ENCODE assay signal across 8 mouse cellular contexts in genomic region chr3:96558668-96559196, GRCm38 (mm10). TPM values are rescaled to one million over a fixed set of nuclear protein-coding genes. Genes with fewer than 3 reads are reported as not detected.
A peak's percentile ranks its signal among the peaks of the same experiment; 100 is the strongest.
DNase-seq lines count a peak whose midpoint lies in the region; ATAC-seq and TF ChIP-seq lines count a peak whose summit lies in the region.

No protein-coding gene starts in this region.

- peak overlapping the region; percentile 70 for H3K4me3 ChIP-seq in lung, embryonic 15.5 days
- peak overlapping the region; percentile 64 for H3K4me3 ChIP-seq in embryonic facial prominence, embryonic 14.5 days (ENCODE audit: low read depth, low read length)
- peak overlapping the region; percentile 73 for H3K4me3 ChIP-seq in midbrain, postnatal 0 days (ENCODE audit: low read depth, low read length)

- H3K9me3 ChIP-seq in lung, embryonic 15.5 days, result no peaks in the 10 kb centered on the region
- H3K9me3 ChIP-seq in embryonic facial prominence, embryonic 14.5 days (ENCODE audit: control insufficient read depth, low read length), result no peaks in the 10 kb centered on the region
- H3K9me3 ChIP-seq in midbrain, postnatal 0 days (ENCODE audit: low read length), result no peaks in the 10 kb centered on the region

- H3K4me2 ChIP-seq in lung, embryonic 15.5 days, result peak overlapping the region; percentile 76
- peak overlapping the region; percentile 84 for H3K4me2 ChIP-seq in embryonic facial prominence, embryonic 14.5 days (ENCODE audit: low read depth, low read length)
- H3K4me2 ChIP-seq in midbrain, postnatal 0 days (ENCODE audit: low read depth, low read length, poor library complexity, severe bottlenecking), result peak overlapping the region; percentile 83

- no peak for TF ChIP-seq CTCF in midbrain, postnatal 0 days (IDR thresholded peaks at IDR 0.05)

- peak overlapping the region; percentile 86 for H3K27ac ChIP-seq in lung, embryonic 15.5 days
- H3K27ac ChIP-seq in embryonic facial prominence, embryonic 14.5 days (replicated peaks; ENCODE audit: low read depth, low read length), result peak overlapping the region; percentile 86
- H3K27ac ChIP-seq in midbrain, postnatal 0 days (ENCODE audit: low read depth, low read length), result peak overlapping the region; percentile 87

- peaks cover 20% of the 10 kb centered on the region for H3K36me3 ChIP-seq in lung, embryonic 15.5 days
- H3K36me3 ChIP-seq in embryonic facial prominence, embryonic 14.5 days (ENCODE audit: control insufficient read depth, insufficient read depth, low read length), result peaks cover 22% of the 10 kb centered on the region
- peaks cover 17% of the 10 kb centered on the region for H3K36me3 ChIP-seq in midbrain, postnatal 0 days (ENCODE audit: insufficient read depth, low read length)

- 16% methylated on average over 10 of the region's 10 CpGs for WGBS in lung, embryonic 15.5 days
- WGBS in embryonic facial prominence, embryonic 14.5 days, result 37% methylated on average over 10 of the region's 10 CpGs
- WGBS in midbrain, postnatal 0 days, result 36% methylated on average over 10 of the region's 10 CpGs

- no peak for DNase-seq in lung, postnatal 10 days
- DNase-seq in embryonic facial prominence, embryonic 14.5 days (ENCODE audit: low spot score), result no peak
- peak; percentile 56 for DNase-seq in induced T-regulatory cell, adult 2 months (ENCODE audit: low read depth)
- no peak for DNase-seq in midbrain, postnatal 0 days (ENCODE audit: low spot score)
- DNase-seq in ovary, postnatal 36 days (ENCODE audit: low spot score), result no peak
- DNase-seq in testis, postnatal 10 days (ENCODE audit: low spot score), result no peak
- DNase-seq in urinary bladder, postnatal 36 days (ENCODE audit: low spot score in 2 of 2), result no peak

- no peaks in the 10 kb centered on the region for H3K27me3 ChIP-seq in lung, embryonic 15.5 days
- H3K27me3 ChIP-seq in embryonic facial prominence, embryonic 14.5 days (replicated peaks; ENCODE audit: control insufficient read depth, insufficient read depth, low read length), result no peaks in the 10 kb centered on the region
- no peaks in the 10 kb centered on the region for H3K27me3 ChIP-seq in midbrain, postnatal 0 days (ENCODE audit: insufficient read depth, low read length)

- H3K4me1 ChIP-seq in lung, embryonic 15.5 days, result peaks cover 75% of the 10 kb centered on the region
- peaks cover 34% of the 10 kb centered on the region for H3K4me1 ChIP-seq in embryonic facial prominence, embryonic 14.5 days (ENCODE audit: control insufficient read depth, insufficient read depth, low read length)
- H3K4me1 ChIP-seq in midbrain, postnatal 0 days (ENCODE audit: insufficient read depth, low read length), result peaks cover 14% of the 10 kb centered on the region; the same call in 1 of the 2 replicates

- H3K9ac ChIP-seq in lung, embryonic 15.5 days, result peak overlapping the region; percentile 80
- peak overlapping the region; percentile 78 for H3K9ac ChIP-seq in embryonic facial prominence, embryonic 14.5 days (ENCODE audit: low read depth, low read length)
- peak overlapping the region; percentile 75 for H3K9ac ChIP-seq in midbrain, postnatal 0 days (replicated peaks; ENCODE audit: low read length, poor library complexity, severe bottlenecking)

- no peak for ATAC-seq in lung, embryonic 15.5 days (ENCODE audit: borderline replicate concordance, extremely low read depth, low FRiP score, low TSS enrichment)
- ATAC-seq in embryonic facial prominence, embryonic 14.5 days (ENCODE audit: low read depth), result no peak
- ATAC-seq in midbrain, postnatal 0 days (ENCODE audit: low FRiP score), result no peak

RNA-seq across cellular contexts. Expression of gene Txnip, which starts 1.0 kb away (rescaled TPM):
- polyA plus RNA-seq in lung, embryonic 15.5 days (2015; fragmentation: Nextera tagmentation; extraction: Ambion mirVana), result 129 and 141 TPM in 2 replicates
- polyA plus RNA-seq in embryonic facial prominence, embryonic 14.5 days (2014; fragmentation: Nextera tagmentation; extraction: Ambion mirVana), result 160 and 166 TPM in 2 replicates
- total RNA-seq in midbrain, postnatal 0 days (2014; rRNA removed), result 145 and 222 TPM in 2 replicates
- 108 and 116 TPM in 2 replicates for polyA plus RNA-seq in midbrain, postnatal 0 days (2015; fragmentation: Nextera tagmentation; extraction: Ambion mirVana)

RNA-seq across cellular contexts. Expression of gene Gm16253, which starts 18.1 kb away (rescaled TPM):
- polyA plus RNA-seq in lung, embryonic 15.5 days (2015; fragmentation: Nextera tagmentation; extraction: Ambion mirVana), result 1.1 and 1.3 TPM in 2 replicates
- 0.55 TPM in 1 of 2 replicates, not detected in the other for polyA plus RNA-seq in embryonic facial prominence, embryonic 14.5 days (2014; fragmentation: Nextera tagmentation; extraction: Ambion mirVana)
- not detected in 2 replicates for total RNA-seq in midbrain, postnatal 0 days (2014; rRNA removed)
- 0.52 TPM in 1 of 2 replicates, not detected in the other for polyA plus RNA-seq in midbrain, postnatal 0 days (2015; fragmentation: Nextera tagmentation; extraction: Ambion mirVana)

RNA-seq across cellular contexts. Expression of gene Hfe2, which starts 33.8 kb away (rescaled TPM):
- polyA plus RNA-seq in lung, embryonic 15.5 days (2015; fragmentation: Nextera tagmentation; extraction: Ambion mirVana), result 0.55 and 0.57 TPM in 2 replicates
- 28.3 and 36.4 TPM in 2 replicates for polyA plus RNA-seq in embryonic facial prominence, embryonic 14.5 days (2014; fragmentation: Nextera tagmentation; extraction: Ambion mirVana)
- total RNA-seq in midbrain, postnatal 0 days (2014; rRNA removed), result 2.0 and 2.1 TPM in 2 replicates
- 2.0 and 2.7 TPM in 2 replicates for polyA plus RNA-seq in midbrain, postnatal 0 days (2015; fragmentation: Nextera tagmentation; extraction: Ambion mirVana)

RNA-seq across cellular contexts. Expression of gene Polr3gl, which starts 35.2 kb away (rescaled TPM):
- 38.3 and 39.8 TPM in 2 replicates for polyA plus RNA-seq in lung, embryonic 15.5 days (2015; fragmentation: Nextera tagmentation; extraction: Ambion mirVana)
- polyA plus RNA-seq in embryonic facial prominence, embryonic 14.5 days (2014; fragmentation: Nextera tagmentation; extraction: Ambion mirVana), result 8.9 and 11.0 TPM in 2 replicates
- total RNA-seq in midbrain, postnatal 0 days (2014; rRNA removed), result 13.2 and 16.2 TPM in 2 replicates
- 29.4 and 32.0 TPM in 2 replicates for polyA plus RNA-seq in midbrain, postnatal 0 days (2015; fragmentation: Nextera tagmentation; extraction: Ambion mirVana)

RNA-seq across cellular contexts. Expression of gene Ankrd34a, which starts 37.7 kb away (rescaled TPM):
- polyA plus RNA-seq in lung, embryonic 15.5 days (2015; fragmentation: Nextera tagmentation; extraction: Ambion mirVana), result 1.8 and 2.2 TPM in 2 replicates
- 2.7 and 3.0 TPM in 2 replicates for polyA plus RNA-seq in embryonic facial prominence, embryonic 14.5 days (2014; fragmentation: Nextera tagmentation; extraction: Ambion mirVana)
- 21.5 and 32.7 TPM in 2 replicates for total RNA-seq in midbrain, postnatal 0 days (2014; rRNA removed)
- polyA plus RNA-seq in midbrain, postnatal 0 days (2015; fragmentation: Nextera tagmentation; extraction: Ambion mirVana), result 16.3 and 21.0 TPM in 2 replicates
